Mouse (Mus musculus): ENCODE measurements around the gene Cog4. TPM values are rescaled to one million over a fixed set of nuclear protein-coding genes. Genes with fewer than 3 reads are reported as not detected.
"Not testable (repeated sequence)": the region's sequence is repeated elsewhere in the genome, so short reads cannot be mapped to it uniquely, and the experiment has no call there.

Gene Cog4
- polyA plus RNA-seq, 1 experiment from 2014 or later = 66.7 TPM

- Histone ChIP-seq H3K36me3 (replicated peaks; ENCODE audit: control insufficient read depth, insufficient read depth) (peaks cover 54% of the 10 kb centered on the region), H3K4me1 (replicated peaks; ENCODE audit: control insufficient read depth, insufficient read depth, low read length) (peaks cover 19% of the 10 kb centered on the region), H3K4me3 (replicated peaks; ENCODE audit: low read length) (peak overlapping the region; percentile 92), H3K4me2 (replicated peaks) (peak overlapping the region; percentile 71), H3K27ac (no peak overlapping the region), H3K9ac (peak overlapping the region; percentile 94), H3K27me3 (ENCODE audit: control insufficient read depth, insufficient read depth, low read length) (no peaks in the 10 kb centered on the region), H3K9me3 (ENCODE audit: control insufficient read depth, low read length) (no peaks in the 10 kb centered on the region)
- ATAC-seq (ENCODE audit: low FRiP score) = no peak
- no peak for DNase-seq (ENCODE audit: low spot score)
- WGBS = 68% methylated on average over 14 of the region's 14 CpGs
Observed at GRCm38 (mm10) chr8:110847645-110848495, 1.5 kb downstream of the Cog4 start.

- H3K27me3 ChIP-seq (ENCODE audit: control insufficient read depth, insufficient read depth, low read length) = no peaks in the 10 kb centered on the region
- H3K4me1 ChIP-seq (replicated peaks; ENCODE audit: control insufficient read depth, insufficient read depth, low read length) = peaks cover 8% of the 10 kb centered on the region
- DNase-seq (ENCODE audit: low spot score) (no peak), ATAC-seq (ENCODE audit: low FRiP score) (no peak)
- 98% methylated on average over 10 of the region's 10 CpGs for WGBS
- no peak overlapping the region for H3K4me2 ChIP-seq (replicated peaks)
- no peak overlapping the region for H3K4me3 ChIP-seq (replicated peaks; ENCODE audit: low read length)
- no peaks in the 10 kb centered on the region for H3K9me3 ChIP-seq (ENCODE audit: control insufficient read depth, low read length)
- peaks cover 69% of the 10 kb centered on the region for H3K36me3 ChIP-seq (replicated peaks; ENCODE audit: control insufficient read depth, insufficient read depth)
- no peak overlapping the region for H3K27ac ChIP-seq
- no peak overlapping the region for H3K9ac ChIP-seq
Observed at GRCm38 (mm10) chr8:110851186-110851585, 4.8 kb downstream of the Cog4 start.

- not testable (repeated sequence) for H3K9me3 ChIP-seq (ENCODE audit: control insufficient read depth, low read length); H3K9ac ChIP-seq; H3K27ac ChIP-seq; H3K4me1 ChIP-seq (replicated peaks; ENCODE audit: control insufficient read depth, insufficient read depth, low read length); H3K4me2 ChIP-seq (replicated peaks); DNase-seq (ENCODE audit: low spot score); H3K27me3 ChIP-seq (ENCODE audit: control insufficient read depth, insufficient read depth, low read length); H3K4me3 ChIP-seq (replicated peaks; ENCODE audit: low read length); ATAC-seq (ENCODE audit: low FRiP score)
- H3K36me3 ChIP-seq (replicated peaks; ENCODE audit: control insufficient read depth, insufficient read depth) = peaks cover 99% of the 10 kb centered on the region
- 92% methylated on average over 3 of the region's 4 CpGs for WGBS
Observed at GRCm38 (mm10) chr8:110856073-110856472, 9.7 kb downstream of the Cog4 start.

GRCm38 (mm10) chr8:110856760-110857461 lies 10.5 kb downstream of the Cog4 start:
- no peak overlapping the region for H3K4me2 ChIP-seq (replicated peaks)
- WGBS = 91% methylated on average over 4 of the region's 5 CpGs
- no peak for DNase-seq (ENCODE audit: low spot score)
- no peaks in the 10 kb centered on the region for H3K27me3 ChIP-seq (ENCODE audit: control insufficient read depth, insufficient read depth, low read length)
- H3K9ac ChIP-seq = no peak overlapping the region
- ATAC-seq (ENCODE audit: low FRiP score) = no peak
- H3K4me3 ChIP-seq (replicated peaks; ENCODE audit: low read length) = no peak overlapping the region
- H3K9me3 ChIP-seq (ENCODE audit: control insufficient read depth, low read length) = no peaks in the 10 kb centered on the region
- no peaks in the 10 kb centered on the region for H3K4me1 ChIP-seq (replicated peaks; ENCODE audit: control insufficient read depth, insufficient read depth, low read length)
- no peak overlapping the region for H3K27ac ChIP-seq
- peaks cover 98% of the 10 kb centered on the region for H3K36me3 ChIP-seq (replicated peaks; ENCODE audit: control insufficient read depth, insufficient read depth)

- Histone ChIP-seq H3K36me3 (replicated peaks; ENCODE audit: control insufficient read depth, insufficient read depth) (peaks cover 98% of the 10 kb centered on the region), H3K27ac (no peak overlapping the region), H3K27me3 (ENCODE audit: control insufficient read depth, insufficient read depth, low read length) (no peaks in the 10 kb centered on the region), H3K9me3 (ENCODE audit: control insufficient read depth, low read length) (no peaks in the 10 kb centered on the region), H3K4me1 (replicated peaks; ENCODE audit: control insufficient read depth, insufficient read depth, low read length) (no peaks in the 10 kb centered on the region), H3K4me3 (replicated peaks; ENCODE audit: low read length) (no peak overlapping the region), H3K4me2 (replicated peaks) (no peak overlapping the region), H3K9ac (no peak overlapping the region)
- no peak for ATAC-seq (ENCODE audit: low FRiP score)
- WGBS = 88% methylated on average over 7 of the region's 7 CpGs
- DNase-seq (ENCODE audit: low spot score) = no peak
Observed at GRCm38 (mm10) chr8:110859651-110860501, 13.5 kb downstream of the Cog4 start.

GRCm38 (mm10) chr8:110861347-110862025 lies 15.1 kb downstream of the Cog4 start:
- H3K36me3 ChIP-seq (replicated peaks; ENCODE audit: control insufficient read depth, insufficient read depth) = peaks cover 98% of the 10 kb centered on the region
- H3K9me3 ChIP-seq (ENCODE audit: control insufficient read depth, low read length); H3K9ac ChIP-seq; H3K4me2 ChIP-seq (replicated peaks); H3K4me3 ChIP-seq (replicated peaks; ENCODE audit: low read length); H3K4me1 ChIP-seq (replicated peaks; ENCODE audit: control insufficient read depth, insufficient read depth, low read length); DNase-seq (ENCODE audit: low spot score); ATAC-seq (ENCODE audit: low FRiP score); H3K27me3 ChIP-seq (ENCODE audit: control insufficient read depth, insufficient read depth, low read length); H3K27ac ChIP-seq: not testable (repeated sequence)
- 97% methylated on average over 7 of the region's 7 CpGs for WGBS

GRCm38 (mm10) chr8:110870501-110870900 lies 24.1 kb downstream of the Cog4 start:
- Histone ChIP-seq H3K27ac (no peak overlapping the region), H3K4me3 (replicated peaks; ENCODE audit: low read length) (no peak overlapping the region), H3K27me3 (ENCODE audit: control insufficient read depth, insufficient read depth, low read length) (no peaks in the 10 kb centered on the region), H3K4me1 (replicated peaks; ENCODE audit: control insufficient read depth, insufficient read depth, low read length) (no peaks in the 10 kb centered on the region), H3K36me3 (replicated peaks; ENCODE audit: control insufficient read depth, insufficient read depth) (peaks cover 99% of the 10 kb centered on the region), H3K9ac (no peak overlapping the region), H3K4me2 (replicated peaks) (no peak overlapping the region), H3K9me3 (ENCODE audit: control insufficient read depth, low read length) (no peaks in the 10 kb centered on the region)
- ATAC-seq (ENCODE audit: low FRiP score) = no peak
- 96% methylated on average over 2 of the region's 2 CpGs for WGBS
- DNase-seq (ENCODE audit: low spot score) = no peak

- peaks cover 99% of the 10 kb centered on the region for H3K36me3 ChIP-seq (replicated peaks; ENCODE audit: control insufficient read depth, insufficient read depth)
- no peak overlapping the region for H3K9ac ChIP-seq
- 95% methylated on average over 4 of the region's 4 CpGs for WGBS
- H3K27ac ChIP-seq = no peak overlapping the region
- DNase-seq (ENCODE audit: low spot score) (no peak), ATAC-seq (ENCODE audit: low FRiP score) (no peak)
- no peaks in the 10 kb centered on the region for H3K27me3 ChIP-seq (ENCODE audit: control insufficient read depth, insufficient read depth, low read length)
- no peak overlapping the region for H3K4me3 ChIP-seq (replicated peaks; ENCODE audit: low read length)
- no peaks in the 10 kb centered on the region for H3K4me1 ChIP-seq (replicated peaks; ENCODE audit: control insufficient read depth, insufficient read depth, low read length)
- no peaks in the 10 kb centered on the region for H3K9me3 ChIP-seq (ENCODE audit: control insufficient read depth, low read length)
- H3K4me2 ChIP-seq (replicated peaks) = no peak overlapping the region
Observed at GRCm38 (mm10) chr8:110877862-110878261, 31.5 kb downstream of the Cog4 start.
